Mouse (Mus musculus) liver, embryonic 11.5 days (tissue): ENCODE measurements around the gene Ralgapa1. TPM values are rescaled to one million over a fixed set of nuclear protein-coding genes. Genes with fewer than 3 reads are reported as not detected.

Experiments used
- ATAC-seq: fragments of 200-750 bp; cut with Nextera tagmentation; replicated peaks from 2 replicates; pipeline ENCODE4 v1.8.0; 2017; ENCODE audit warnings: moderate number of reproducible peaks, mild to moderate bottlenecking, moderate TSS enrichment, moderate library complexity; ENCODE audit not compliant: low FRiP score
- DNase-seq: peaks from one replicate; pipeline ENCODE4 v3.0.0-alpha.2; 2017; ENCODE audit warnings: low spot score
- H3K27ac ChIP-seq: fragments of 300-500 bp; sonication (generic); 2 replicates; pipeline ENCODE4 v1.5.1; 2014; ENCODE audit warnings: mild to moderate bottlenecking, low read depth, low read length, control low read depth
- H3K27me3 ChIP-seq: fragments of 300-500 bp; sonication (generic); replicated peaks from 2 replicates; pipeline ENCODE4 v1.6.1; 2014; ENCODE audit warnings: low read length, mixed read lengths; ENCODE audit not compliant: control insufficient read depth, insufficient read depth
- H3K36me3 ChIP-seq: fragments of 300-500 bp; sonication (generic); 2 replicates; pipeline ENCODE4 v1.6.1; 2014; ENCODE audit warnings: mild to moderate bottlenecking, low read length, moderate library complexity, mixed read lengths; ENCODE audit not compliant: control insufficient read depth, insufficient read depth
- H3K4me1 ChIP-seq: fragments of 300-500 bp; sonication (generic); replicated peaks from 2 replicates; pipeline ENCODE4 v1.6.1; 2014; ENCODE audit warnings: low read length, mixed read lengths; ENCODE audit not compliant: control insufficient read depth, insufficient read depth
- H3K4me2 ChIP-seq: fragments of 300-500 bp; sonication (generic); 2 replicates; pipeline ENCODE4 v1.6.1; 2014; ENCODE audit warnings: mild to moderate bottlenecking, control low read depth, moderate library complexity
- H3K4me3 ChIP-seq: fragments of 300-500 bp; sonication (generic); 2 replicates; pipeline ENCODE4 v1.5.1; 2014; ENCODE audit warnings: low read depth, low read length, control low read depth
- H3K9ac ChIP-seq: fragments of 300-500 bp; sonication (generic); 2 replicates; pipeline ENCODE4 v1.6.1; 2014; ENCODE audit warnings: low read depth, low read length, control low read depth
- H3K9me3 ChIP-seq: fragments of 300-500 bp; sonication (generic); 2 replicates; pipeline ENCODE4 v1.6.1; 2016; ENCODE audit warnings: low read length, inconsistent platforms, mixed read lengths; ENCODE audit not compliant: control insufficient read depth
- WGBS: fragments of 180-500 bp; shearing (Covaris S2); extraction: QIAGEN DNeasy Blood & Tissue Kit; methylation state at CpG from one replicate; pipeline ENCODE4 v1.1.7; 2014; 5-methylcytosine and 5-hydroxymethylcytosine counted together
- polyA plus RNA-seq: library from polyadenylated mRNA; unstranded; fragments of >200 nt; fragmentation: Nextera tagmentation; extraction: Ambion mirVana; gene quantifications from 2 replicates; pipeline ENCODE4 v1.2.1, GENCODE M21; 2014

Gene Ralgapa1
- polyA plus RNA-seq, 1 experiment from 2014 or later, result 12.3 TPM

DNA sequence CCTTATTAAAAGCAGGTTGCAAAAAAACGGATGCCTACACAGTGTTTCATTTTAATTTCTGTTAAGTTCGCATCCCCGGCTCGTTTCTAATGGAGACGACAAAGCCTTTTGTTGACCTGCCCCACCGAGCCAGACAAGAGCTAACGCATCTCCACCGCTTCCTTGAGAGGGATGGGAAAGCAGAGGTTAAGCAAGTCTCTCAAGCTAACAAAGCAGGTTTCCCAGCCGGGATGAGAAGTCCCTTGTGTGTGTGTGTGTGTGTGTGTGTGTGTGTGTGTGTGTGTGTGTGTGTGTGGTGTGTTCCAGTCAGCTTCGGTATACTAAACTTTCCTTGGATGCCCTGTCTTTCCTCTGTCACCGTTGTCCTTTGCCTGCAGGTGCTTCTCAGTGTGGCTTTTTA lies 249.8 kb downstream of the Ralgapa1 start:
- 80% methylated on average over 11 of the region's 11 CpGs for WGBS
- H3K4me2 ChIP-seq, result no peak overlapping the region
- H3K4me3 ChIP-seq, result no peak overlapping the region
- no peak overlapping the region for H3K27ac ChIP-seq
- ATAC-seq (no peak), DNase-seq (no peak)
- no peaks in the 10 kb centered on the region for H3K9me3 ChIP-seq
- no peak overlapping the region for H3K9ac ChIP-seq
- H3K36me3 ChIP-seq, result no peaks in the 10 kb centered on the region
- no peaks in the 10 kb centered on the region for H3K27me3 ChIP-seq
- no peaks in the 10 kb centered on the region for H3K4me1 ChIP-seq

DNA sequence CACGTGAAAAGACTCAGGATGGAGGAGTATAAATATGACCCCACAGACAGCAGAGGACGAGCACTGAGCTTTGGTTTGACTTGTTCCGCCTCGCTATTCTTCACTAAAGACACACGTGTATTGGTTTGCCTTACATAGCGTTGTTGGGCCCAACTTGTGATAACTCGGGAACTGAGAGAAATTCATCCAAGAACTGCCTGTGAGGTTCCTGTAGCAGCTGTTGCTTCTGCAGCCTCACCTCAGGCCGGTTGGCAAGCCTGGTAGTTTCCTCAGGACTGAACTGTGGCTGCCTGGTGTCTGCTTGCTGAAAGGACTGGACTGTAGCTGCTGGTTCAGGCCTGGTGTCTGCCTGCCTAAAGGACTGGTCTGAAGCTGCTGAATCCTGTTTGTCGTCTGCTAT lies 250.3 kb downstream of the Ralgapa1 start:
- Histone ChIP-seq H3K4me3 (no peak overlapping the region), H3K27ac (no peak overlapping the region), H3K9ac (no peak overlapping the region), H3K9me3 (no peaks in the 10 kb centered on the region), H3K27me3 (no peaks in the 10 kb centered on the region), H3K4me2 (no peak overlapping the region), H3K4me1 (no peaks in the 10 kb centered on the region), H3K36me3 (no peaks in the 10 kb centered on the region)
- ATAC-seq (no peak), DNase-seq (no peak)
- 81% methylated on average over 9 of the region's 9 CpGs for WGBS

DNA sequence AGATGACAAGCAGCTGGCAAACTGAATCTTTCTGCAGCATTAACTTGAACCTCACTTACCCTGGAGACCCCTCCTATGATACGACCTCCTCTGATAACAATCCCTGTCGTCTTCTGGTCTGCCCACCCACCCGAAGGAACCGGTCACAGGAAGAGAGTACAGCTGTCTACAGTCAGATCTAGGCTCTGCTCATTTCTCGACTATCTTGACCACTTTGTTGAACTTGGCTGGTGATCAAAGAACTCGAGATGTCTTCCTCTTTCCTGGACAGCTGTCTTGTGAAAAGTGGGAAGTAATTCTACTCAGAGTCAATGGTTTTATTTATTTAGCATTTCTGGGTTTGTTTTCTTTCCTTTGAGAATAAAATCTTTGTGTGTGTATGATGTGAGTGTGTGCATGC lies 251.3 kb downstream of the Ralgapa1 start:
- no peaks in the 10 kb centered on the region for H3K36me3 ChIP-seq
- H3K4me2 ChIP-seq, result no peak overlapping the region
- ATAC-seq (no peak), DNase-seq (no peak)
- no peaks in the 10 kb centered on the region for H3K9me3 ChIP-seq
- WGBS, result 40% methylated on average over 6 of the region's 6 CpGs
- no peaks in the 10 kb centered on the region for H3K4me1 ChIP-seq
- H3K27me3 ChIP-seq, result no peaks in the 10 kb centered on the region
- no peak overlapping the region for H3K9ac ChIP-seq
- H3K4me3 ChIP-seq, result no peak overlapping the region
- H3K27ac ChIP-seq, result no peak overlapping the region

DNA sequence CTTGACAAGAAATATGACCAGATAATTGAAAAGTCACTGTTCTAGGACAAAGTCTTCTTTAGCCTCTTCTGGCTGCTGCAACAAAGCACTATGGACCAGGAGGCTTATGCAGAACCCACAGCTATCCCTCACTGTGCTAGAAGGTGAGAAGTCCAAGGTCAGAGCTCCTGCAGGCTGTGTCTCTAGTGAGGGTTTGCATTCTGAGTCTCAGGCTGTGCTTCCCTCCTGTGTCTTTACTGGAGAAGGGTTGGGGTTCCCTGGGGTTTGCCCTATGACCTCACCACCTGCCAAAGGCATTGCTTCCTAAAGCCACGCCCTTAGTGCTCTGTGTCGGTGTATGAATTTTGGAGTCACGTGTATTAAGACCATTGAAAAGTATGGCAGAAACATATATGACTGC lies 252.5 kb downstream of the Ralgapa1 start:
- Histone ChIP-seq H3K4me1 (no peaks in the 10 kb centered on the region), H3K27ac (no peak overlapping the region), H3K9ac (no peak overlapping the region), H3K36me3 (no peaks in the 10 kb centered on the region), H3K9me3 (no peaks in the 10 kb centered on the region), H3K4me3 (no peak overlapping the region), H3K27me3 (no peaks in the 10 kb centered on the region), H3K4me2 (no peak overlapping the region)
- 83% methylated on average over 3 of the region's 3 CpGs for WGBS
- DNase-seq (no peak), ATAC-seq (no peak)

DNA sequence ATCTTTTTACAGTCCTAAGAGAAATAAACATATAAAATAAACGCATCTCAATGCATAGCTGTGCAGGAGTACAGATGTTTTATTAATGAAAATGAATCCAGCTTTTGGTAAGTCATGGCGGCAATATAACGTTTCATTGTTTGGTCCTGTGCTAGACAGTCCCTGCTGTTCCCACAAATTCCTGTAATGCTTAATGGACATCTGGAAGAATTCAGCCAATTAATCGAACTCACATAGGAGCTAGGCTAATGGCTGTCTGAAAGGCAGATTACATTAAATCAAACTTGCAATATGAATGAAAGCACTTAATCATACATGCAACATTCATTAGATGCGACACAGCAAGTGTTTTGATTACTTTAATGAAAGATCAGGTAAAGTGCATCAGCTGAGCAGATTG lies 254.1 kb downstream of the Ralgapa1 start:
- Histone ChIP-seq H3K27ac (no peak overlapping the region), H3K36me3 (no peaks in the 10 kb centered on the region), H3K9me3 (no peaks in the 10 kb centered on the region), H3K4me2 (no peak overlapping the region), H3K4me1 (no peaks in the 10 kb centered on the region), H3K4me3 (no peak overlapping the region), H3K27me3 (no peaks in the 10 kb centered on the region), H3K9ac (no peak overlapping the region)
- ATAC-seq (no peak), DNase-seq (no peak)
- 81% methylated on average over 5 of the region's 5 CpGs for WGBS

DNA sequence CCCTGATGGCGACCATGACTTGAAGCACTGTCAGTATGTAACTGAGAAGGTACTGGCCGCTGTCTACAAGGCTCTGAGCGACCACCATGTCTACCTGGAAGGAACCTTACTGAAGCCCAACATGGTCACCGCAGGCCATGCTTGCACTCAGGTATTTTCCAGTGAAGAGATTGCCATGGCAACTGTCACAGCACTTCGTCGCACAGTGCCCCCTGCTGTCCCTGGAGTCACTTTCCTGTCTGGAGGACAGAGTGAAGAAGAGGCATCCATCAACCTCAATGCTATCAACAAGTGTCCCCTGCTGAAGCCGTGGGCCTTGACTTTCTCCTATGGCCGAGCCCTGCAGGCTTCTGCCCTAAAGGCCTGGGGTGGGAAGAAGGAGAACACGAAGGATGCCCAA lies 255.1 kb downstream of the Ralgapa1 start:
- Histone ChIP-seq H3K27ac (no peak overlapping the region), H3K4me2 (no peak overlapping the region), H3K9me3 (no peaks in the 10 kb centered on the region), H3K4me1 (no peaks in the 10 kb centered on the region), H3K9ac (no peak overlapping the region), H3K4me3 (no peak overlapping the region), H3K36me3 (no peaks in the 10 kb centered on the region), H3K27me3 (no peaks in the 10 kb centered on the region)
- no peak for ATAC-seq
- no peak for DNase-seq
- WGBS, result 75% methylated on average over 9 of the region's 9 CpGs

DNA sequence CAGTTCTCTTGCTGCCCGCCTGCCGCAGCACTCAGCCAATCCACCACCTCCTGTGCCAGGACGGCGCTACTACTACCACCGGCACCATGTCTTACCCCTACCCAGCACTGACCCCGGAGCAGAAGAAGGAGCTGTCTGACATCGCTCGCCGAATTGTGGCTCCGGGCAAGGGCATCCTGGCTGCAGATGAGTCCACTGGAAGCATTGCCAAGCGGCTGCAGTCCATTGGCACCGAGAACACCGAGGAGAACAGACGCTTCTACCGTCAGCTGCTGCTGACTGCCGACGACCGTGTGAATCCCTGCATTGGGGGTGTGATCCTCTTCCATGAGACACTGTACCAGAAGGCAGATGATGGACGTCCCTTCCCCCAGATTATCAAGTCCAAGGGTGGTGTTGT lies 255.8 kb downstream of the Ralgapa1 start, which contains the start of gene Aldoart2:
Gene Aldoart2, plus strand, starts transcription at position 34 of the 400 bp plus-strand sequence.
- no peaks in the 10 kb centered on the region for H3K27me3 ChIP-seq
- no peaks in the 10 kb centered on the region for H3K9me3 ChIP-seq
- no peak within 1 kb of the TSS for H3K9ac ChIP-seq
- no peaks in the 10 kb centered on the region for H3K36me3 ChIP-seq
- DNase-seq (no peak), ATAC-seq (no peak)
- no peak within 1 kb of the TSS for H3K4me2 ChIP-seq
- no peaks in the 10 kb centered on the region for H3K4me1 ChIP-seq
- no peak within 1 kb of the TSS for H3K27ac ChIP-seq
- 89% methylated on average over 19 of the region's 19 CpGs for WGBS
- no peak within 1 kb of the TSS for H3K4me3 ChIP-seq

DNA sequence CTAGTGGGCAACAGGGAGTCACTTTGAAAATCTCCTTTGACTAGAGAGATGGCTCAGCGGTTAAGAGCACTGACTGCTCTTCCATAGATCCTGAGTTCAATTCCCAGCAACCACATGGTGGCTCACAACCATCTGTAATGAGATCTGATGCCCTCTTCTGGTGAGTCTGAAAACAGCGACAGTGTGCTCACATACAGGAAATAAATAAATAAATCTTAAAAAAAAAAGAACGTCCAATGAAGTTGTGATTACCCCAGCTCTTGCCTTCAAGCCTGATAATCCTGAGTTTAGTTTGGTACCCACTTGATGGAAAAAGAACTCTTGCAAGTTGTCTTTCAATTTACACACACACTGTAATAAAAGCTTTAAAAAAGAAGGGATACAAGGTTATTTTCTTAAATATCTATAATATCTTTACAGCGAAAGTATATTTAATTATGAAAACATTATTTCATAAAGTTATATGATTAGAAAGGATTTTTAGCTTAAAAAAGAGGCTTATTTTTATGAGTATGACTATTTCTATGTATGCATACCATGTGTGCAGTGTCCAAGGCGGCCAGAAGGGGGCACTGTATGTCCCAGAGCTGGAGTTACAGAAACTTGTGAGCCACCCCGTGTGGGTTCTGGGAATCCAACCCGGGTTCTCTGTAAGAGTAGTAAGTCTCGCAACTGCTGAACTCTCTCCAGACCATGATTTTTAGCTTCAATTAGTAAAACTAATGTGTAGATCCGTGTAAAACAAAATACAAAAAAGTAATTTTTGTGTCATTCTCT lies 256.6 kb downstream of the Ralgapa1 start:
- H3K4me1 ChIP-seq, result no peaks in the 10 kb centered on the region
- 79% methylated on average over 9 of the region's 9 CpGs for WGBS
- ATAC-seq (no peak), DNase-seq (no peak)
- no peaks in the 10 kb centered on the region for H3K9me3 ChIP-seq
- no peak overlapping the region for H3K9ac ChIP-seq
- no peaks in the 10 kb centered on the region for H3K36me3 ChIP-seq
- no peak overlapping the region for H3K4me3 ChIP-seq
- H3K27ac ChIP-seq, result no peak overlapping the region
- no peak overlapping the region for H3K4me2 ChIP-seq
- H3K27me3 ChIP-seq, result no peaks in the 10 kb centered on the region

DNA sequence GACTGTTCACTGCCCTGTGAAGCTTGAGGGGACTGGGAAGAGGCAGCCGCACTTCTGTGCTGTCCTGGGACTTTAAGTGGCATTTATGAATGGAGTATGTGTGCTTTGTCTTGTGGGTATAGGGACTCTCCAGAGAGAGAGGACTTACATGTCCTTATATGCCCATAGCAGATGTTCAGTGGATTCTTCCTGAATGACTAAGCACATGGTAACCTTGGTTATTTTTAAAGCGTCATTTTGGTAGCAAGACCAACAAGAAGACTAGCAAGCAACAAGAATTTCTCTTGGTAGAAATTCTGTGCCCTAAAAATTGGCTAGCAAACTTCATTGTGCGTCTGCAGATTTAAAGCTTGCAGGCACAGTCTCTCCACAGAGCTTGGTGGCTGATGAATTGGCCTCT lies 257.2 kb downstream of the Ralgapa1 start:
- DNase-seq (no peak), ATAC-seq (no peak)
- H3K27ac ChIP-seq, result no peak overlapping the region
- no peak overlapping the region for H3K4me3 ChIP-seq
- H3K27me3 ChIP-seq, result no peaks in the 10 kb centered on the region
- no peaks in the 10 kb centered on the region for H3K9me3 ChIP-seq
- no peaks in the 10 kb centered on the region for H3K36me3 ChIP-seq
- no peak overlapping the region for H3K4me2 ChIP-seq
- 81% methylated on average over 3 of the region's 3 CpGs for WGBS
- no peaks in the 10 kb centered on the region for H3K4me1 ChIP-seq
- H3K9ac ChIP-seq, result no peak overlapping the region
